Mouse (Mus musculus) spleen, adult 12 weeks (tissue): ENCODE data around the gene Vmn1r68.

Experiments
- DNase-seq: peaks from one replicate; pipeline ENCODE4 v3.0.0; 2022; ENCODE audit warnings: low spot score

The Vmn1r68 gene

GRCm38 (mm10) chr7:10558385-10558784 lies at the start of gene Vmn1r68:
TSS of gene Vmn1r68 (minus strand) at chr7:10558485.
- DNase-seq, result no peak

GRCm38 (mm10) chr7:10495578-10495977 lies 62.7 kb downstream of the Vmn1r68 start:
- no peak for DNase-seq

- peak; percentile 15 for DNase-seq
Observed at GRCm38 (mm10) chr7:10494786-10495521, 63.3 kb downstream of the Vmn1r68 start, which contains the start of gene Zik1. TSS of gene Zik1 (minus strand) at chr7:10495394.

GRCm38 (mm10) chr7:10480588-10481233 lies 77.6 kb downstream of the Vmn1r68 start:
- no peak for DNase-seq

- no peak for DNase-seq
Observed at GRCm38 (mm10) chr7:10479813-10480212, 78.5 kb downstream of the Vmn1r68 start.

- no peak for DNase-seq
Observed at GRCm38 (mm10) chr7:10458166-10458565, 100.1 kb downstream of the Vmn1r68 start.
